Mouse (Mus musculus) cerebellum, adult 18-20 months (tissue): Measurements from ENCODE around the gene Rad51b.
"Not testable (repeated sequence)": the region's sequence is repeated elsewhere in the genome, so short reads cannot be mapped to it uniquely, and the experiment has no call there.

Experiments used
- DNase-seq, 2 experiments: peaks; one replicate each; pipeline ENCODE4 v3.0.0; 2021

Rad51b gene

GRCm38 (mm10) chr12:79297121-79297576, at the start of gene Rad51b:
TSS of gene Rad51b (plus strand) at chr12:79297282.
- DNase-seq, result peak; percentile 65 to 76

- DNase-seq, result no peak
Measured at GRCm38 (mm10) chr12:79248110-79248509, 49.0 kb upstream of the Rad51b start.

- no peak for DNase-seq
Measured at GRCm38 (mm10) chr12:79253294-79254053, 43.6 kb upstream of the Rad51b start.

- no peak for DNase-seq
Measured at GRCm38 (mm10) chr12:79254975-79255374, 42.1 kb upstream of the Rad51b start.

GRCm38 (mm10) chr12:79260154-79260553, 36.9 kb upstream of the Rad51b start:
- no peak for DNase-seq

- DNase-seq, result peak; percentile 10 to 19
Measured at GRCm38 (mm10) chr12:79261035-79261434, 36.0 kb upstream of the Rad51b start.

GRCm38 (mm10) chr12:79272604-79273003, 24.5 kb upstream of the Rad51b start:
- no peak for DNase-seq

GRCm38 (mm10) chr12:79279513-79280115, 17.5 kb upstream of the Rad51b start:
- no peak for DNase-seq

GRCm38 (mm10) chr12:79282595-79282994, 14.5 kb upstream of the Rad51b start:
- no peak for DNase-seq

- no peak for DNase-seq
Measured at GRCm38 (mm10) chr12:79292874-79293273, 4.2 kb upstream of the Rad51b start.

GRCm38 (mm10) chr12:79296126-79296816, 811 bp upstream of the Rad51b start, which contains the start of gene Zfyve26:
TSS of gene Zfyve26 (minus strand) at chr12:79296304.
- DNase-seq, result peak; percentile 91 to 98

GRCm38 (mm10) chr12:79297884-79298636, 978 bp downstream of the Rad51b start:
- no peak for DNase-seq

- DNase-seq, result no peak
Measured at GRCm38 (mm10) chr12:79301802-79302201, 4.7 kb downstream of the Rad51b start.

GRCm38 (mm10) chr12:79305131-79305530, 8.0 kb downstream of the Rad51b start:
- DNase-seq, result no peak

GRCm38 (mm10) chr12:79306013-79306412, 8.9 kb downstream of the Rad51b start:
- no peak for DNase-seq

GRCm38 (mm10) chr12:79313721-79314120, 16.6 kb downstream of the Rad51b start:
- DNase-seq, result no peak

GRCm38 (mm10) chr12:79317339-79317738, 20.3 kb downstream of the Rad51b start:
- no peak for DNase-seq

- DNase-seq, result no peak
Measured at GRCm38 (mm10) chr12:79320895-79321294, 23.8 kb downstream of the Rad51b start.

GRCm38 (mm10) chr12:79322539-79322938, 25.5 kb downstream of the Rad51b start:
- not testable (repeated sequence) for DNase-seq

GRCm38 (mm10) chr12:79326236-79326635, 29.2 kb downstream of the Rad51b start:
- DNase-seq, result no peak

GRCm38 (mm10) chr12:79326745-79327144, 29.7 kb downstream of the Rad51b start:
- DNase-seq, result no peak

- no peak for DNase-seq
Measured at GRCm38 (mm10) chr12:79327868-79328267, 30.8 kb downstream of the Rad51b start.

- no peak for DNase-seq
Measured at GRCm38 (mm10) chr12:79330571-79330970, 33.5 kb downstream of the Rad51b start.
